Mouse (Mus musculus) gastrocnemius, adult 2 months (tissue): Measurements from ENCODE around the gene Eif5b. TPM values are rescaled to one million over a fixed set of nuclear protein-coding genes. Genes with fewer than 3 reads are reported as not detected.

Experiments used
- DNase-seq: peaks from one replicate; pipeline ENCODE4 v3.0.0; 2022
- H3K27ac ChIP-seq: fragments of 200-600 bp; 2 replicates; pipeline ENCODE4 v1.8.1; 2022; ENCODE audit warnings: mild to moderate bottlenecking
- H3K4me3 ChIP-seq: fragments of 200-600 bp; 2 replicates; pipeline ENCODE4 v1.8.1; 2022; ENCODE audit warnings: mild to moderate bottlenecking, moderate library complexity
- CTCF ChIP-seq: fragments of 200-600 bp; IDR thresholded peaks from 2 replicates; pipeline ENCODE4 v1.8.1; 2022; ENCODE audit warnings: antibody characterized with exemption, mild to moderate bottlenecking, moderate library complexity
- intact Hi-C: fragments of 180-260 bp; cut with DNase I; formaldehyde crosslinking; loops from one replicate; pipeline ENCODE4 v1.15.1; 2025
- total RNA-seq, 2 experiments: library from RNA; stranded (reverse); gene quantifications; 2 replicates each; pipeline ENCODE4 v1.2.3; 2021

The Eif5b gene
- total RNA-seq, 2 experiments from 2014 or later, result 42.9 to 44.5 TPM

DNA sequence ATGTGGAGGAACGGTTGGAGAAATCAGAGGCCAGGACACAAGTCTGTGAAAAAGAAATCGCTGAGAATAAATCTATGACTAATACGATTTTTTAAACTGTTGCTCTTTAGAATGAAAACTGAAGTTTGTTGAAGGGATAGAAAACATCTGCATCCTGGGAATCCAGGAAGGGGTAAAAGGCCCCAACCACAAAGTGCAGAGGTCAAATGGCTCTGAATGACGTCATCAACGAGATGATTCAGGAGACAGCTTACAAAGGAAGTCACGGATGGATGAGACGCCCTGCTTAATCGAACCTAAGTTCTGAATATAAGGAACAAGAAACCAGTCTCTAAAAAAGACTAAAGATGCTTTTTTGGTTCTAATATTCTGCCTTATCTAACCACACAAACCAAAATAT lies 83.5 kb downstream of the Eif5b start:
- TF ChIP-seq CTCF, result no peak
- intact Hi-C loops, result no loop called here
- Histone ChIP-seq H3K4me3 (no peak overlapping the region), H3K27ac (no peak overlapping the region)
- DNase-seq, result no peak

DNA sequence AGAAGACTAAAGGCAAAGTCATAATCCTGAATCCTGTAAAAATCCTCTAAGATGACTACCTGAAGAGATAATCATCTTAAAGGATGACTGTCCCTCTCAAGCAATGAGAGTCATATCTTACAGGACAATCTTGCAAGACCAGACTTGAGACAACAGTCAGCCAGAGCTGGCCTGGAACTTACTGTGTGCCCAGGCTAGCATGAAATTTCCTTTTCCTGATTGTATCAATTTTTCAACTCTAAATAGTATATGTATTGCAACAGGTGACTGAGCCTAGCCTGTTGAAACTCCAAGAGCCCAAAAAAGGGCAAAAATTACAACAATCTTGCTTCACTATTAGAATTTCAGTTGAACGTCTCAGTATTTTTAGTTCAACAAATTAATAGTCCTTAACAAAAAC lies 105.4 kb downstream of the Eif5b start:
- DNase-seq, result no peak
- H3K27ac ChIP-seq, result no peak overlapping the region
- intact Hi-C loops, result no loop called here
- no peak for TF ChIP-seq CTCF
- no peak overlapping the region for H3K4me3 ChIP-seq

DNA sequence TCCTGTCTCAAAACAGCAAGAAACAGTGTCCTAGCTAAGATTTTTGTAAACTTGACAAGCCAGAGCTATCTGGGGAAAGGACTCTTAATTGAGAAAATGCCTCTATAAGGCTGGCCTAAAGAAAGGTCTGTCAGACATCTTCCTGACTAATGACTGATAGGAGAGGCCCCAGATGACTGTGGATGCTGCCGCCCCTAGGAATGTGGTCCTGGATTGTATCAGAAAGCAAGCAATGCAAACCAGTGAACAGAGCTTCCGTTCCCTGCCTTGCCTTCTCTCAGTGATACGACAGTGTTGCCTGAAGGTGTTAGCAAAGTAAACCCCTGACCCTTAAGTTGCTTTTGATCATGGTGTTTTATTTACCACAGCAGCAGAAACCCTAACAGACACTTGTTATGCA lies 106.0 kb downstream of the Eif5b start:
- intact Hi-C loops, result no loop called here
- DNase-seq, result no peak
- no peak for TF ChIP-seq CTCF
- Histone ChIP-seq H3K27ac (no peak overlapping the region), H3K4me3 (no peak overlapping the region)

Other genes with a start within 250 kb of the Eif5b start
- gene Tsga10, start 131.6 kb upstream of the Eif5b start, total RNA-seq, result 10 to 100 TPM in 1 of 2 experiments, 1 to 10 TPM in 1; 5.7 to 10.6 TPM
- gene Lipt1, start 126.3 kb upstream of the Eif5b start, total RNA-seq, result 10 to 100 TPM in 1 of 2 experiments, 1 to 10 TPM in 1; 7.7 to 10.3 TPM
- 1 to 10 TPM; 1.7 to 2.4 TPM for gene Mitd1, start 107.6 kb upstream of the Eif5b start, total RNA-seq
- gene Mrpl30, start 107.5 kb upstream of the Eif5b start, total RNA-seq, result 100 to 1,000 TPM; 265 to 300 TPM
- not detected for gene Lyg2, start 81.5 kb upstream of the Eif5b start, total RNA-seq
- gene Lyg1, start 40.3 kb upstream of the Eif5b start, total RNA-seq, result not detected
- gene Txndc9, start 117 bp upstream of the Eif5b start, total RNA-seq, result 10 to 100 TPM; 34.1 to 34.2 TPM
- 10 to 100 TPM; 18.3 to 18.8 TPM for gene Rev1, start 131.8 kb downstream of the Eif5b start, total RNA-seq